Mouse (Mus musculus) urinary bladder, postnatal 36 days (tissue): ENCODE measurements at regions not wholly inside any gene's neighbourhood (a gene's known extent, or its start where the extent isn't known, plus 50 kb on each side); places are given as distances from the start of the nearest gene placed in this dataset.
A peak's percentile ranks its signal among the peaks of the same experiment; 100 is the strongest.
"Not testable (repeated sequence)": the region's sequence is repeated elsewhere in the genome, so short reads cannot be mapped to it uniquely, and the experiment has no call there.

Experiments used
- DNase-seq, 2 experiments: peaks; one replicate each; pipeline ENCODE4 v3.0.0; 2022; ENCODE audit warnings: low spot score in 2 of 2, mixed read lengths in 1 of 2

GRCm38 (mm10) chr10:111592416-111593149, 86.5 kb downstream of the Phlda1 start:
- no peak for DNase-seq

- no peak for DNase-seq
These were observed 87.2 kb downstream of the Phlda1 start for GRCm38 (mm10) chr10:111593280-111593679.

GRCm38 (mm10) chr10:111594171-111594570, 88.1 kb downstream of the Phlda1 start:
- DNase-seq = no peak

GRCm38 (mm10) chr10:111594651-111595050, 88.6 kb downstream of the Phlda1 start:
- no peak for DNase-seq

GRCm38 (mm10) chr10:111595513-111595995, 89.5 kb downstream of the Phlda1 start:
- no peak for DNase-seq

- no peak for DNase-seq
These were observed 92.6 kb downstream of the Phlda1 start for GRCm38 (mm10) chr10:111598650-111599049.

- no peak for DNase-seq
These were observed 93.5 kb downstream of the Phlda1 start for GRCm38 (mm10) chr10:111599297-111600250.

- no peak for DNase-seq
These were observed 94.2 kb downstream of the Phlda1 start for GRCm38 (mm10) chr10:111600251-111600620.

- peak; percentile 57 to 84 for DNase-seq
These were observed 94.6 kb downstream of the Phlda1 start for GRCm38 (mm10) chr10:111600677-111601099.

GRCm38 (mm10) chr10:111603166-111603565, 97.1 kb downstream of the Phlda1 start:
- no peak for DNase-seq

- not testable (repeated sequence) for DNase-seq
These were observed 101.3 kb downstream of the Phlda1 start for GRCm38 (mm10) chr10:111607381-111607780.

GRCm38 (mm10) chr10:111608385-111609093, 102.5 kb downstream of the Phlda1 start:
- no peak for DNase-seq

- no peak for DNase-seq
These were observed 103.8 kb downstream of the Phlda1 start for GRCm38 (mm10) chr10:111609889-111610288.

GRCm38 (mm10) chr10:111619627-111620270, 113.7 kb downstream of the Phlda1 start:
- no peak for DNase-seq

GRCm38 (mm10) chr10:111620927-111621676, 115.0 kb downstream of the Phlda1 start:
- DNase-seq = no peak

- DNase-seq = no peak
These were observed 116.7 kb downstream of the Phlda1 start for GRCm38 (mm10) chr10:111622789-111623188.

- DNase-seq = no peak
These were observed 117.9 kb downstream of the Phlda1 start for GRCm38 (mm10) chr10:111624021-111624420.

GRCm38 (mm10) chr10:111624624-111625023, 118.5 kb downstream of the Phlda1 start:
- no peak for DNase-seq

GRCm38 (mm10) chr10:111625573-111625972, 119.5 kb downstream of the Phlda1 start:
- DNase-seq = no peak

GRCm38 (mm10) chr10:111626009-111626408, 119.9 kb downstream of the Phlda1 start:
- DNase-seq = no peak

- DNase-seq = no peak
These were observed 130.2 kb downstream of the Phlda1 start for GRCm38 (mm10) chr10:111636283-111636682.
